Mouse (Mus musculus) intestine, embryonic 14.5 days (tissue): ENCODE data around the gene Gm49388. TPM values are rescaled to one million over a fixed set of nuclear protein-coding genes. Genes with fewer than 3 reads are reported as not detected.

Source experiments
- ATAC-seq: fragments of 200-750 bp; cut with Nextera tagmentation; replicated peaks from 2 replicates; pipeline ENCODE4 v1.8.0; 2017; ENCODE audit warnings: low read depth, moderate number of reproducible peaks, moderate TSS enrichment, moderate library complexity; ENCODE audit not compliant: low FRiP score, low TSS enrichment
- DNase-seq: peaks from one replicate; pipeline ENCODE4 v3.0.0-alpha.2; 2018; ENCODE audit warnings: low spot score
- H3K27ac ChIP-seq: fragments of 300-500 bp; sonication (generic); 2 replicates; pipeline ENCODE4 v1.5.1; 2014; ENCODE audit warnings: low read depth, mild to moderate bottlenecking, control low read depth
- H3K27me3 ChIP-seq: fragments of 300-500 bp; sonication (generic); replicated peaks from 2 replicates; pipeline ENCODE4 v1.6.1; 2014; ENCODE audit warnings: low read length, control low read depth; ENCODE audit not compliant: control insufficient read depth, insufficient read depth
- H3K36me3 ChIP-seq: fragments of 300-500 bp; sonication (generic); 2 replicates; pipeline ENCODE4 v1.6.1; 2014; ENCODE audit warnings: low read length, control low read depth; ENCODE audit not compliant: control insufficient read depth, insufficient read depth
- H3K4me1 ChIP-seq: fragments of 300-500 bp; sonication (generic); replicated peaks from 2 replicates; pipeline ENCODE4 v1.6.1; 2014; ENCODE audit warnings: low read length, control low read depth, mixed read lengths; ENCODE audit not compliant: control insufficient read depth, insufficient read depth
- H3K4me2 ChIP-seq: fragments of 300-500 bp; sonication (generic); 2 replicates; pipeline ENCODE4 v1.6.1; 2014; ENCODE audit warnings: low read length
- H3K4me3 ChIP-seq: fragments of 300-500 bp; sonication (generic); 2 replicates; pipeline ENCODE4 v1.5.1; 2014; ENCODE audit warnings: low read depth, low read length, control low read depth, mixed read lengths
- H3K9ac ChIP-seq: fragments of 300-500 bp; sonication (generic); 2 replicates; pipeline ENCODE4 v1.6.1; 2014; ENCODE audit warnings: mild to moderate bottlenecking, low read length
- H3K9me3 ChIP-seq: fragments of 300-500 bp; sonication (generic); 2 replicates; pipeline ENCODE4 v1.6.1; 2016; ENCODE audit warnings: low read length, control low read depth; ENCODE audit not compliant: control insufficient read depth
- WGBS: fragments of 180-500 bp; shearing (Covaris S2); extraction: QIAGEN DNeasy Blood & Tissue Kit; methylation state at CpG from one replicate; pipeline ENCODE4 v1.1.7; 2014; 5-methylcytosine and 5-hydroxymethylcytosine counted together
- polyA plus RNA-seq: library from polyadenylated mRNA; unstranded; fragments of >200 nt; fragmentation: Nextera tagmentation; extraction: Ambion mirVana; gene quantifications from 2 replicates; pipeline ENCODE4 v1.2.1, GENCODE M21; 2014

The Gm49388 gene
- polyA plus RNA-seq, 1 experiment from 2014 or later, result 0.43 TPM

- ATAC-seq (no peak), DNase-seq (no peak)
- H3K9me3 ChIP-seq, result no peaks in the 10 kb centered on the region
- H3K36me3 ChIP-seq, result peaks cover 66% of the 10 kb centered on the region
- H3K27me3 ChIP-seq, result no peaks in the 10 kb centered on the region
- no peak overlapping the region for H3K27ac ChIP-seq
- no peak overlapping the region for H3K9ac ChIP-seq
- H3K4me2 ChIP-seq, result no peak overlapping the region
- 96% methylated on average over 4 of the region's 4 CpGs for WGBS
- H3K4me1 ChIP-seq, result no peaks in the 10 kb centered on the region; the same call in 1 of the 2 replicates
- no peak overlapping the region for H3K4me3 ChIP-seq
Measured at GRCm38 (mm10) chr7:127763642-127764041, 21.8 kb upstream of the Gm49388 start.

- Histone ChIP-seq H3K27ac (no peak overlapping the region), H3K27me3 (no peaks in the 10 kb centered on the region), H3K9ac (no peak overlapping the region), H3K4me3 (no peak overlapping the region), H3K36me3 (peaks cover 57% of the 10 kb centered on the region), H3K4me2 (no peak overlapping the region), H3K4me1 (peaks cover 3% of the 10 kb centered on the region), H3K9me3 (no peaks in the 10 kb centered on the region)
- no peak for DNase-seq
- WGBS, result 91% methylated on average over 2 of the region's 2 CpGs
- no peak for ATAC-seq
Measured at GRCm38 (mm10) chr7:127765756-127766155, 19.7 kb upstream of the Gm49388 start.

GRCm38 (mm10) chr7:127766851-127767609 is 18.4 kb upstream of the Gm49388 start:
- peaks cover 10% of the 10 kb centered on the region for H3K4me1 ChIP-seq
- no peak overlapping the region for H3K27ac ChIP-seq
- no peaks in the 10 kb centered on the region for H3K9me3 ChIP-seq
- H3K4me3 ChIP-seq, result no peak overlapping the region
- WGBS, result 77% methylated on average over 17 of the region's 17 CpGs
- DNase-seq (no peak), ATAC-seq (no peak)
- H3K27me3 ChIP-seq, result no peaks in the 10 kb centered on the region
- H3K4me2 ChIP-seq, result no peak overlapping the region
- H3K36me3 ChIP-seq, result peaks cover 57% of the 10 kb centered on the region
- H3K9ac ChIP-seq, result no peak overlapping the region

GRCm38 (mm10) chr7:127767671-127768345 is 17.6 kb upstream of the Gm49388 start:
- DNase-seq, result no peak
- peaks cover 51% of the 10 kb centered on the region for H3K36me3 ChIP-seq
- no peak overlapping the region for H3K27ac ChIP-seq
- no peak overlapping the region for H3K4me3 ChIP-seq
- H3K9me3 ChIP-seq, result no peaks in the 10 kb centered on the region
- H3K4me1 ChIP-seq, result peaks cover 10% of the 10 kb centered on the region
- 94% methylated on average over 19 of the region's 19 CpGs for WGBS
- no peak overlapping the region for H3K4me2 ChIP-seq
- H3K27me3 ChIP-seq, result no peaks in the 10 kb centered on the region
- H3K9ac ChIP-seq, result no peak overlapping the region
- ATAC-seq, result no peak

- H3K4me1 ChIP-seq, result peaks cover 10% of the 10 kb centered on the region
- DNase-seq (no peak), ATAC-seq (no peak; the same call in 1 of the 2 replicates)
- H3K9ac ChIP-seq, result no peak overlapping the region
- no peaks in the 10 kb centered on the region for H3K27me3 ChIP-seq
- WGBS, result 56% methylated on average over 13 of the region's 13 CpGs
- peaks cover 46% of the 10 kb centered on the region for H3K36me3 ChIP-seq
- H3K4me3 ChIP-seq, result no peak overlapping the region
- H3K9me3 ChIP-seq, result no peaks in the 10 kb centered on the region
- peak overlapping the region; percentile 66; the same call in 1 of the 2 replicates for H3K27ac ChIP-seq
- peak overlapping the region; percentile 84; the same call in 1 of the 2 replicates for H3K4me2 ChIP-seq
Measured at GRCm38 (mm10) chr7:127768346-127768996, 16.9 kb upstream of the Gm49388 start.

- peaks cover 42% of the 10 kb centered on the region for H3K36me3 ChIP-seq
- H3K9me3 ChIP-seq, result no peaks in the 10 kb centered on the region
- peak overlapping the region; percentile 84 for H3K4me2 ChIP-seq
- H3K4me3 ChIP-seq, result peak overlapping the region; percentile 70
- peaks cover 10% of the 10 kb centered on the region for H3K4me1 ChIP-seq
- WGBS, result 2% methylated on average over 16 of the region's 16 CpGs
- ATAC-seq, result peak; percentile 86
- peak overlapping the region; percentile 90 for H3K27ac ChIP-seq
- peak overlapping the region; percentile 96 for H3K9ac ChIP-seq
- H3K27me3 ChIP-seq, result no peaks in the 10 kb centered on the region
- peak; percentile 96 for DNase-seq
Measured at GRCm38 (mm10) chr7:127768997-127769593, 16.3 kb upstream of the Gm49388 start.

GRCm38 (mm10) chr7:127769651-127770038 is 15.8 kb upstream of the Gm49388 start, which contains the start of gene Orai3:
Orai3 (plus strand) TSS chr7:127769815.
- Histone ChIP-seq H3K4me1 (peaks cover 10% of the 10 kb centered on the region), H3K9me3 (no peaks in the 10 kb centered on the region), H3K27me3 (no peaks in the 10 kb centered on the region), H3K9ac (peak within 1 kb of the TSS; percentile 96), H3K27ac (peak within 1 kb of the TSS; percentile 90), H3K36me3 (peaks cover 38% of the 10 kb centered on the region), H3K4me2 (peak within 1 kb of the TSS; percentile 84), H3K4me3 (peak within 1 kb of the TSS; percentile 70)
- WGBS, result 0% methylated on average over 24 of the region's 24 CpGs
- ATAC-seq, result peak; percentile 83
- peak; percentile 91 for DNase-seq
